Mouse (Mus musculus) E14TG2a.4 (cell line): ENCODE measurements around the gene Igfbp7.

ENCODE experiments used
- H3K27me3 ChIP-seq: 2 replicates; pipeline ENCODE4 v1.6.1; 2014; ENCODE audit warnings: low read length, control low read depth; ENCODE audit not compliant: insufficient read depth
- H3K36me3 ChIP-seq: 2 replicates; pipeline ENCODE4 v1.6.1; 2014; ENCODE audit warnings: low read length, control low read depth; ENCODE audit not compliant: insufficient read depth
- H3K4me1 ChIP-seq: replicated peaks from 2 replicates; pipeline ENCODE4 v1.6.1; 2014; ENCODE audit warnings: low read depth, low read length, control low read depth
- H3K4me3 ChIP-seq: replicated peaks from 2 replicates; pipeline ENCODE4 v1.5.1; 2014; ENCODE audit warnings: mild to moderate bottlenecking, low read length
- H3K9me3 ChIP-seq: 2 replicates; pipeline ENCODE4 v1.6.1; 2014; ENCODE audit warnings: low read length, control low read depth
- CTCF ChIP-seq: conservative IDR thresholded peaks from 2 replicates; pipeline ENCODE4 v1.5.1; 2014; ENCODE audit warnings: low read length
- NANOG ChIP-seq: IDR thresholded peaks from 2 replicates; pipeline ENCODE4 v1.6.1; 2014; ENCODE audit warnings: borderline replicate concordance, low read length, mixed read lengths
- POU5F1 ChIP-seq: IDR thresholded peaks from 2 replicates; pipeline ENCODE4 v1.6.1; 2014; ENCODE audit warnings: low read length, borderline replicate concordance

Igfbp7 gene

DNA sequence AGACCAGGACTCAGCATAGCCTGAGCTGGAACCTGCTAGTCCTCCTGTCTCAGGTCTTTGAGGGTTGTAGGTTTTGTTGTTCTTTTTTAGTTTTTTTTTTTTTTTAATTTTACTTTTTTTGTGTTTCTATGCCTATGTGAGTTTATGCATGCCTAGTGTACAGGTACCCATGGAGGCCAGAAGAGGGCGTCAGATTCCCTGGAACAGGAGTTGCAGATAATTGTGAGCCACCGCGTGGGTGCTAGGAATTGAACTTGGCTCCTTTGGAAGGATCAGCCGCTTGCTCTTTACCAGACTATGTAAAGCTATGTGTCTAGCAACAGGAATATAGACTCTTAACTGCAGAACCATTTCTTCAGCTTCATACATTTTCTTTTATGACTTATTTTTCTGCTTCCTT lies 93.6 kb downstream of the Igfbp7 start:
- no peak for TF ChIP-seq POU5F1
- peak; percentile 40 for TF ChIP-seq CTCF
- H3K4me1 ChIP-seq = peaks cover 30% of the 10 kb centered on the region
- H3K4me3 ChIP-seq = no peak overlapping the region
- H3K36me3 ChIP-seq = peaks cover 61% of the 10 kb centered on the region
- peaks cover 1% of the 10 kb centered on the region for H3K27me3 ChIP-seq
- H3K9me3 ChIP-seq = no peaks in the 10 kb centered on the region

DNA sequence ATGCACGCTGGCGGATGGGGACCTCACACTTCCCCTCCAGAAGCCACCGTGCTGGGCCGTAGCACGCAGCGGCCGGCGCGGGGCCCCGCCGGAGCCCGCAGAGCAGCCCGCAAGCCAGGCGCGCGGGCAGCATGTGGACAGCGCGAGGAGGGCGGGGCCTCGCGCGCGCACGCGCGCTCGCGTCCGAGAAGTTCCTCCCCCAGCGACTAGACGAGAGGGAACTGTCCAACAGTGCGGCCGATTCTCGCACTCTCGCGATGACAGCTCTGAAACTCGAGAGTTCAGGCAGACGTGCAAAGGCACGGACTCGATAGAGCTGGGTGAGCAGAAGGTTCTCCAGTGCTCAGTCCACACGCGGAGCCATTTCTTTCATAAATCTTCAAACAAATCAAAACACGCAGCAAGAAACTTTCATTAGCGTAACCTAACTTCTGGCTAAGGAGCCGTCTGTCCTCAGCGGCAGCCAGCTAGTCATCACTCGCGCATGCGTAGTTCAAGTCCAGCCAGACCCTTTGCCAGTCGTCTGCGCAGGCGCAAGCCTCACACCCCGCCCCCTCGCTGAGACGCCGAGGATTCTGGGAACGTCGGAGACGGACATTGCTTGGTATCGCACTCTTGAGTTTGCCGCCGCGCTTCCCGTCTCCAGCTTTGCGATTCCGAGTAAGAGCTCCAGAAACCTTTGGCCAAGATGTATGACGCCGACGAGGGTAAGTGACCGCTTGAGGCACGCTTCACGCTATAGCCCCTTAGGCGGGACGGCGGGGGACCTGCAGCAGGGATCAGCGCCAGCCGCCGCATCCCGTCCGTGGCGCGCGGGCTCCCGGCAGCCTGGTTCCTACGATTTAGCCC lies 97.7 kb downstream of the Igfbp7 start, which contains the start of the genes Noa1 and Polr2b:
Noa1 (minus strand) TSS at position 161 of the 849 bp plus-strand sequence.
Polr2b (plus strand) TSS at position 224 of the 849 bp plus-strand sequence.
- H3K9me3 ChIP-seq = no peaks in the 10 kb centered on the region
- H3K4me3 ChIP-seq = peak within 1 kb of the TSS; percentile 98
- TF ChIP-seq POU5F1 (no peak), CTCF (no peak), NANOG (no peak)
- H3K36me3 ChIP-seq = peaks cover 54% of the 10 kb centered on the region
- H3K27me3 ChIP-seq = peaks cover 14% of the 10 kb centered on the region
- H3K4me1 ChIP-seq = peaks cover 38% of the 10 kb centered on the region

DNA sequence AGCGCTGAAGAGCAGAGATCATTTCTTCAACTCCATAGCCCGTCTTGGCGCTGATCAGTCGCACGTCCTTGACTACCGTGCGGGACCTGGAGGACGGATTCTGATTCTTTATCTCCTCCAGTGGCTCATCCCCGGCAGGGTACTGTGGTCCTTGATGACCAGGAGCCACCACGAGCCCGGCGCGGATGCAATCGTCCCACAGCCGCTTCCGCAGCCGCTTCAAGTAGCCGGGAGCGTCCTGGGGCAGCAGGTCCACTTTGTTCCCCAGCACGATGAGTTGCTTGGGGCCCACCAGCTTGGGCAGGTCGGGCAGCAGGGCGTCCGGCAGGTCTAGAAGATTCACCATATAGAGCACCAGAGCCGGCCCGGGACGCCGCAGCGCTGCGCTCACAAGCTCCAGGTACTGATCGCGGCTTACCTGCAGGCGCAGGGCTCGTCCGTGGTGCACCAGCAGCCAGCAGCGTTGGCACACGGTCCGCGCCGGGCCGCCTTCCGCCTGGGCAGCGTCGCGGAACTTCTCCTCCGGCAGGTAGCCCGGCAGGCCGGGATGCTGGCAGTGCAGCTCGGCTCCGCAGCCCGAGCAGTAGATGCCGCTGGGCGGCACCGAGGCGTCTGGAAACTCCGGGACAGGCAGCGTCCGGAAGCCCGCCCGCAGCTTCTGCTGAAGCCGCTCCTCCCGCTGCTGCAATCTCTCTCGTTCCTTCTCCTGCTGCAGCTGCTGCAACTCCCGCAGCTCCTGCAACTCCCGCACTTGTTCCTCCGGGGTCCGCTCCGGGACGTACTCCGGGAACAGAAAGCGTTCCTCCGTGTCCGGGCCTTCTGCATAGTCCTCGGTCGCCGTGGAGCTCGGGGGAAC lies 98.6 kb downstream of the Igfbp7 start:
- peaks cover 54% of the 10 kb centered on the region for H3K36me3 ChIP-seq
- peak overlapping the region; percentile 98 for H3K4me3 ChIP-seq
- no peaks in the 10 kb centered on the region for H3K9me3 ChIP-seq
- peaks cover 38% of the 10 kb centered on the region for H3K4me1 ChIP-seq
- H3K27me3 ChIP-seq = peaks cover 14% of the 10 kb centered on the region
- TF ChIP-seq NANOG (no peak), POU5F1 (no peak), CTCF (no peak)

DNA sequence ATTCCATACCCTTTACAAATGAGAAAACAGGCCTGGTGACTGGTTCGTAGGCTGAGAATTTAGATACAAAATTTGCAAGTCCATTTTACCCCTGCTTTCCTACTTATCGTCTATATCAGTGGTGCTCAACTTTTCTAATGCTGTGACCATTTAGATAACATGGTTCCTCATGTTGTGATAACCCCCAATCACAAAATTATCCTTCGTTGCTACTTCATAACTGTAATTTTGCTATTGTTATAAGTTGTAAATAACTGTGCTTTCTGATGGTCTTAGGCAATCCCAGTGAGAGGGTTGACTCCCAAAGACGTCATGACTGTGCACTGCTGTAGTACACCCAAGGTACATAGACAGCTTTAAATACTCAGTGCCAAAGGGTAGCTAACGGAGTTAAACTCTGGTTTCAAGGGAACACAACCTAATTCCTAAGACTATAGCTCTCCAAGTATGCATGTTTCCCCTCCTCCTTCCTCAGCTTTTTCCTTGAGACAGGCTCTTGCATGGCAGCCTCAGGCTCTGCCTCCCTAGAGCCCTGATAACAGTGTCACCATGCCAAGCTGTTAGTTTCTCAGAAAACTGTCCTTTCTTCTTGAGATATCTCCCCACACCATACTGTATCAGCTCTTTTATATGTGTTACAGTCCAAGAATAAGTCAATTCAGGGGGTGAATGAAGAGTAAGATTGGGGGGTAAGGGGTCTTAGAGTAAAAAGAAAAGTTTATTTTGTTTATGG lies 99.9 kb downstream of the Igfbp7 start:
- peaks cover 14% of the 10 kb centered on the region for H3K27me3 ChIP-seq
- peaks cover 32% of the 10 kb centered on the region for H3K4me1 ChIP-seq
- TF ChIP-seq CTCF = no peak
- no peak for TF ChIP-seq POU5F1
- TF ChIP-seq NANOG = no peak
- peak overlapping the region; percentile 98 for H3K4me3 ChIP-seq
- H3K36me3 ChIP-seq = peaks cover 46% of the 10 kb centered on the region
- H3K9me3 ChIP-seq = no peaks in the 10 kb centered on the region

DNA sequence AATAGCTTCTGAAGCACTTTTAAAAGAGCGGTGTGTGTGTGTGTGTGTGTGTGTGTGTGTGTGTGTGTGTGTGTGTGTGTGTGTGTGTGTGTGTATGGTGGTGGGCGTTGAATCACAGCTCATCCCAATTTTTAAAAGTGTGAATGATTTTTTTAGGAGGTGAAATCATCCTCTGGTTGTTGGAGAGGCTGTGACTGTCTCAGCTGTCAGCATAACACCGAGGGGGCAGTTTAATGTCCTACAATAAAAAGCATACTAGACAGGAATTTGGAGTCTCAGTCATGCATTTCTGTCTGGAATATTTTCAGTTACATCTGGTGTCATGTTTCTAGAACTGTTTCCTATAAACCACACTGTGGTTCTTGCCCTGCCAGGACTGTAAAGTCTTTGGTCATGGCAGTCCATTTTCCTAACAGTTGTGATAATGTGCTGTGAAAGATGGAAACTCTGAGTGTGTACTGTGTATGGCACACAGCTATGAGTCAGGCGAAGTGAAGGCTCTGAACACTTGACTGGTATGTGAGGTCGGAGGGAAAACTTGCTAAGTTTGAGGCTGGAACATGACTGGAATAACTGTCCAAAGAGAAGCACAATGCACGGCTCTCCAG lies 106.4 kb downstream of the Igfbp7 start:
- TF ChIP-seq POU5F1 (no peak), NANOG (no peak), CTCF (no peak)
- Histone ChIP-seq H3K4me1 (no peaks in the 10 kb centered on the region), H3K27me3 (no peaks in the 10 kb centered on the region), H3K4me3 (no peak overlapping the region), H3K9me3 (no peaks in the 10 kb centered on the region), H3K36me3 (peaks cover 65% of the 10 kb centered on the region)

DNA sequence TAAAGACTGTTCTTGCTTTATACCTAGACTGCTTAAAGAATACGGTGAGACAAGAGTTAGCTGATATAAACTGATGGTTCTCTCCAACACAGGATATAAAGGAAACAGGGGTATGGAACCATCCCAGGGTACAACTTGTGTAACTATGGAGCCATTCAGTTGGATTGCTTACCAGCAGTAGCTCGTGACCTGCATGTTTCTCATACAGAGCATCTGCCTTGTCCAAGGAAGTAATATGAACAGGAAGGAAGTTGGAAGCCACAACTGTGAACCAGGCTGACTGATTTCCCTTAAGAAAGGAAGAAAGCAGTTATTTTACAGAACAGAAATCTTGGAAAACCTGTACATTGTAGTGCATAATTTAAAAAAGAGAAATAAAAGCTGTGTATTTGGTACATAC lies 108.4 kb downstream of the Igfbp7 start:
- H3K36me3 ChIP-seq = peaks cover 63% of the 10 kb centered on the region
- H3K9me3 ChIP-seq = no peaks in the 10 kb centered on the region
- no peaks in the 10 kb centered on the region for H3K4me1 ChIP-seq
- no peaks in the 10 kb centered on the region for H3K27me3 ChIP-seq
- TF ChIP-seq CTCF = no peak
- TF ChIP-seq NANOG = no peak
- no peak for TF ChIP-seq POU5F1
- H3K4me3 ChIP-seq = no peak overlapping the region
